Mouse (Mus musculus) testis, postnatal 14 days (tissue): ENCODE measurements around the gene C5ar2.
"Not testable (repeated sequence)": the region's sequence is repeated elsewhere in the genome, so short reads cannot be mapped to it uniquely, and the experiment has no call there.

ENCODE experiments used
- DNase-seq: peaks from one replicate; pipeline ENCODE4 v3.0.0; 2021; ENCODE audit warnings: low spot score

Gene C5ar2

GRCm38 (mm10) chr7:16244067-16244466 is at the start of gene C5ar2:
TSS of gene C5ar2 (minus strand) at chr7:16244154.
- DNase-seq = no peak

GRCm38 (mm10) chr7:16287791-16288190 is 43.8 kb upstream of the C5ar2 start:
- no peak for DNase-seq

- DNase-seq = no peak
Observed at GRCm38 (mm10) chr7:16287016-16287415, 43.1 kb upstream of the C5ar2 start.

- peak; percentile 100 for DNase-seq
Observed at GRCm38 (mm10) chr7:16286026-16286961, 42.3 kb upstream of the C5ar2 start, which contains the start of gene Ccdc9. TSS of gene Ccdc9 (minus strand) at chr7:16286795.

GRCm38 (mm10) chr7:16285450-16286025 is 41.6 kb upstream of the C5ar2 start:
- DNase-seq = peak; percentile 79

GRCm38 (mm10) chr7:16284904-16285303 is 41.0 kb upstream of the C5ar2 start:
- no peak for DNase-seq

- DNase-seq = no peak
Observed at GRCm38 (mm10) chr7:16284001-16284400, 40.0 kb upstream of the C5ar2 start.

- no peak for DNase-seq
Observed at GRCm38 (mm10) chr7:16282334-16282733, 38.4 kb upstream of the C5ar2 start.

DNA sequence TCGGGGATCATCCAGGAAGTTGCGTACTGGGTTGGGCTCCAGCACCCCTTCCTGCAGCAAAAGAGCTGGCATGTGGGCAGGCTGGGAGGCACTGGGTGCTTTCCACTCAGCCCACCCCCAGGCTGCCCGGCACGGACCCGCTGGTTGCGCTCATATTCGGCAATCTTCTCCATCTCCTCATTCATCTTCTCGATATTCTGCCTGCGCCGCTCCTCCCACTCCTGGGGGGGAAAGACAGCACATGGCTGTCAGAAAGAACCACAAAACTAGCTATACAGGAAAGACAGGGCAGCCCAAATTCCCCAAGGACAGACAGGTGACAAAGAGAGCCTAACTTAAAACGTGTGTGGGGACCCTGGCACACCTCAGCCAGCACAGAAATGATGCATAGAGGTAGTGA is 36.8 kb upstream of the C5ar2 start:
- no peak for DNase-seq

DNA sequence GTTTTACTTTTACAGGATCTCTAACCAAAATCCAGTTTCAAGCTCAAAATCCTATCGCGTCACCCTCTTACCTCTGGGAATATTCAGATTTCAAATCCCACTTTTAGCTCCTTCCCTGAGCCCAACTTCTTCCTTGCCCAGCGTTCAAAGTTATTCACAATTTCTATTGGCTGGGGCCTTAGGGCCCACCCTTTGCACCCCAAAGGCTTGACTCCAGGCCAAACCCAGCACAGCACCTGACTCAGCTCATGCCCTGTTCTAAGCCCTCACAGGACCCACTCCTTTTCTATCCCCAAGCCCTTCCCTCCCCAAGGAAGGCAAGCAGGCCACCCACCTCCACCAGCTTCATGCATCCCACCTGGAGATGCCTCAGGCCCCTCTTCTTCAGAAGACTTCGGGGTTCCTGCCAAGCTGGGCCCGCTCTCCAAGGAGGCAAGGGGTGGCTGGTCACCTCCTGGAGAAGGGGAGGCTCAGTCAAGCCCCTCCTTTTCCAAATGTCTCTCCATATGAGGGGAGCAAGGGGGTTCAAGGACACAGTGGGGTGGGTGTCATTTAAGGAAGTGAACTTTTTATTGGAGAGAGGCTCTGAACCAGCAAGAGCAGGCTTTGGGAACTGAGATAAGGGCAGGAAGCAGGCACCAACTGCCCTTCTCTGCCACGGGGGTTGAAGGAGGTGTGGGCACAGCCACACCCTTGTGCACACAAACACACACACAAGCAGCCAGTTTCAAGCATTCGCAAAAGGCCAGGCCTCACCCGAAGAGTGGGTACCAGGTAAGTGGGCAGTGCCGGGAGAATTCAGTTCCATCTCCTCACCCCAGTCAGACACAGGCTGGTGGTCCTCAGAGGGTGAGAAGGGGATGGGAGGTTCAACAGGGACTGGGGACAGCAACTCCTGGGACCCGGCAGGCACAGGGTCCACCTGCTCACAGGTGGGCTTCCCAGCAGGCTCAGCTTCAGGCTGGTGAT is 31.3 kb upstream of the C5ar2 start:
- DNase-seq = no peak

GRCm38 (mm10) chr7:16273766-16274140 is 29.8 kb upstream of the C5ar2 start:
- DNase-seq = peak; percentile 70

DNA sequence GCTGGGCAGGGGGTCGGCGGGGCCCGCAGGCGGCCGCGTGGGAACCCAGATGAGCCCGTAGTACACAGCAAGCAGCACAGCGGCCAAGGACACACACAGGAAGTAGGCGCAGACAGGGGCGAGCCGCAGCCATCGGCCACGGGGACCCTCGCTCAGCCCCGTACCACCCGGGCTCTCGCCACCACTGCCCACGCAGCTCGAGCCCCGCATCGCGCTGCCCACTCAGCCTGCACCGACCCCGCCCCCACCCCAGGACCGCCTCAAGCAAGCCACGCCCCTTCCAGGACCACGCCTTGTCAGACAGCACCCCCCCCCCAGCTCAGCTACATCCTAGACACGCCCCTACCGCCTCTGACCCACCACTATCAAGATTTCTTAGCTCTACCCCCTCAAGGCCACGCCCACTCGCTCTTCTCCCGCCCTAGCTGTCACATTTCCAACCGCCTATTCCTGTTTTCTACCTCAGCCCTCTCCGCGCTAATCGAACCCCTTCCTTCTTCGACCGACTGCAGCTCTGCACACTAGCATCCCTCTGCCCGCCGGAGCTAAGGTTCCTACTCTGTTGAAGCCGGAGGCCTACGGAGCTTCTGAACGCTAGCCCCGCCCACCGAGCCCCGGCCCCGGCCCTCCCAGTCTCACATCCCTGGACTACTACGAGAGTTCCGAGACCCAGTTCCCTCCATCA is 29.3 kb upstream of the C5ar2 start, which contains the start of gene Inafm1:
Gene Inafm1, minus strand, starts transcription at position 537 of the 685 bp plus-strand sequence.
- peak; percentile 88 for DNase-seq

DNA sequence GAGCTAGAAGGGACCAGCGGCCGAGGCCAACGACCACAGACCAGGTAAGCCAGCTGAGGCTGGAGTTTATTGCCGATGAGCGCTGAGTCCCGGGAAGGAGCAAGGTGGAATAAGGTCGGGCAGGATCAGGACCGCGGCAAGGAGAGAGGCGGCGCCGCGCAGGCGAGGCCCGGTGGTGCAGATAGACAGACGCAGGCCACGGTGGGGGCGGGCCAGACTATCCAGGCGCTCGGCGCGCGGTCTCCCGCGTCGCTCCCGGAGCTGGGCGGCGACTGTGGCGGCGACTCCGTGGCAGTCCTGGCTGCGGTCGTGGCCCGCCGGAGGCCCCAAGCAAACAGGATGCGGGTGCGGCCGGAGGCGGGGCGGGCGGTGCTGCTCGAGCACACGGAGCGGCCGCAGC is 28.7 kb upstream of the C5ar2 start:
- peak; percentile 68 for DNase-seq

DNA sequence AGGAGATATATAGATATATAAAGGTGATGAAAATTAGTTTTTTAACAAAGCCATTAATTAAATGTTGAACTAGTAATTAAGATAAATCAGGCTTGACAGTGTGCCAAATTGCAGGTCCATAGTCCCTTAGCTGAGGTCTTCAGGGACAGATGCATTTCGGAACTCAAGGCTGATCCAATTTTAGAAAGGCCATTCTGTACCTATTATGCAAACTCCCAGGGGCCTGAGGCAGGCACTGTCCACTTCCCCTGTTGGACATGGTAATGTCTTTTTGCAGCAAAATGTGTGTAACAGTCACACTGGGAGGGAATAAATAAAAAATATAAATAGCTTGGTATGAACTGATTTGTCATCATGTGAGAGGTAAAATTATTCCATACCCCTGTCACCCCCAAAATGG is 27.2 kb upstream of the C5ar2 start:
- DNase-seq = no peak

GRCm38 (mm10) chr7:16266593-16266992 is 22.6 kb upstream of the C5ar2 start:
- not testable (repeated sequence) for DNase-seq

DNA sequence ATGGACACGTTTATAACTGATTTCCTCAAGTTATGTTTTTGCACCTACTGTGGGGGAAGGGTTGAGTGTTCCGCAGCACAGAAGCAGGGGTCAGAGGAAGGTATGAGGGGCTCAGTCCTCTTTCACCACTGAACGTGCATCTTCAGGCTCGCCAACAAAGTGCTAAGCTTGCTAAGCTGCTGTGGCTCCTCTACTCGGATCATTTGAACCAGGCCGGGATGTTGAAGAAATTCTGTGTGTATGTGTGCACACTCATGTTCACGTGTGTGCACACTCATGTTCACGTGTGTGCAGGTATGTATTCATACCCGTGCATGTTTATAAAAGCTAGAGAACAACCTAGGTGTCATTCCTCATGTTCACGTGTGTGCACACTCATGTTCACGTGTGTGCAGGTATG is 21.9 kb upstream of the C5ar2 start:
- DNase-seq = no peak

DNA sequence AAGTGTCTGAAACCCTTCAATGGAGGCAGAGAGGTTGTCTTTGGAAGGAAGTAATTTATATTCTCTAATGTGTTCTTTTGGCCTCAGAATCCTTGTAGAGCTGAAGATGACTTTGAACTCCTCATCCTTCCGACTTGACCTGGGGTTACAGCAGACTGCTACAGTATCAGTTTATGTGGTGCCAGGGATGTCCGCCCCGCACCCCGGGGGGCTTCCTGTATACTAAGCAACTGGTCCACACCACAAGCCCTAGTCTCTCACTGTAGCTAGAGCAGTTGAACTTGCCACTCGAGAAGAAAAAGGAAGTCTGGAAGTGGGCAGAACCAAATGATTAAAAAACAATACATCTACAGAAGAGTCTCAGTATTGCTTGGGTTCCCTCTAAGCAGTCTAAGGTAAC is 19.9 kb upstream of the C5ar2 start:
- no peak for DNase-seq

GRCm38 (mm10) chr7:16263015-16263787 is 19.2 kb upstream of the C5ar2 start:
- DNase-seq = peak; percentile 62

DNA sequence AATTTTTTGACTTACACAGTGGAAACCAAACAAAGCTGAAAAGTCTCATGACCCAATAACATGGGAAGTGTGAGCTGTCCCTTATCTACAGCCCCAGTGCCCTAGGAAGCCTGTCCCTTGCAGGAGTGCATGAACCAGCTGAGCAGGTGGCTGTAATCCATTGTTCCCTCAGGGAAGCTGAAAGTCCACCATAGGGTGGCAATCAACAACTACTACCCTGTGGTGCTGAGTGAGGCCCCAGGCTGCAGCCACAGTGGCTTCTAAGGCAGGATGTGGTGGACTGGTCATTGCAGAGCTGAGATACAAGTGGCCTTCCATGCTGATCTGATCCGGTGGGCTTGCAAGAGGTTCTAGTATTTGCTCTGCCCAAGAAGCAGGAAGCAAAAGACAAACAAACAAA is 17.1 kb upstream of the C5ar2 start:
- no peak for DNase-seq

DNA sequence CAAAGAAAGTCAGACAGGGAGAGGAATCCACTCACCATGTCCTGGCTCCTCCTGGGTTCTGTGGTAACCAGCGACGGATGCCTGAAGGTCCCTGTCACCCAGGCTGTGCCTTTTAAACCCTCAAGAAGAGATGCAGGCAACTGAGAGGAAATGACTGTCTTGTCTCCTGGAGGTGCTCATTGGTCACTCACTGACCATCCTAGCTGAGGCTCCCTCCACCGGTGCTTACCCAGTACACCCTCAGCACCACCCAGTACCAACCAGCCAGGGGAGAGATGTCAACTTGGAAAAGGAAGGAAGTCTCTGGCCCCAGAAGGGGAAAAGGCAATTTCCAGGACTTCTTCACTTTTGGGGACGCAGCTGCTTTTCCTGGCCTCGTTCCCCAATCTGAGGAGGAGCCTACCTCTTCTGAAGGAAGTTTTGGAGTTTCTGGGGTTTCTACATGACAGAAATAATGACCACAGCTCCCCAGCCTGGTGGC is 15.2 kb upstream of the C5ar2 start, which contains the start of gene C5ar1:
Gene C5ar1, minus strand, starts transcription at position 431 of the 481 bp plus-strand sequence.
- DNase-seq = no peak
